Mouse (Mus musculus): ENCODE data around the gene Ano1.
A peak's percentile ranks its signal among the peaks of the same experiment; 100 is the strongest.

Gene Ano1

GRCm38 (mm10) chr7:144751833-144752232 is at the start of gene Ano1:
Gene Ano1, minus strand, starts transcription at chr7:144751974.
- peak; percentile 58 for DNase-seq

GRCm38 (mm10) chr7:144798471-144798870 is 46.7 kb upstream of the Ano1 start:
- DNase-seq = peak; percentile 9

DNA sequence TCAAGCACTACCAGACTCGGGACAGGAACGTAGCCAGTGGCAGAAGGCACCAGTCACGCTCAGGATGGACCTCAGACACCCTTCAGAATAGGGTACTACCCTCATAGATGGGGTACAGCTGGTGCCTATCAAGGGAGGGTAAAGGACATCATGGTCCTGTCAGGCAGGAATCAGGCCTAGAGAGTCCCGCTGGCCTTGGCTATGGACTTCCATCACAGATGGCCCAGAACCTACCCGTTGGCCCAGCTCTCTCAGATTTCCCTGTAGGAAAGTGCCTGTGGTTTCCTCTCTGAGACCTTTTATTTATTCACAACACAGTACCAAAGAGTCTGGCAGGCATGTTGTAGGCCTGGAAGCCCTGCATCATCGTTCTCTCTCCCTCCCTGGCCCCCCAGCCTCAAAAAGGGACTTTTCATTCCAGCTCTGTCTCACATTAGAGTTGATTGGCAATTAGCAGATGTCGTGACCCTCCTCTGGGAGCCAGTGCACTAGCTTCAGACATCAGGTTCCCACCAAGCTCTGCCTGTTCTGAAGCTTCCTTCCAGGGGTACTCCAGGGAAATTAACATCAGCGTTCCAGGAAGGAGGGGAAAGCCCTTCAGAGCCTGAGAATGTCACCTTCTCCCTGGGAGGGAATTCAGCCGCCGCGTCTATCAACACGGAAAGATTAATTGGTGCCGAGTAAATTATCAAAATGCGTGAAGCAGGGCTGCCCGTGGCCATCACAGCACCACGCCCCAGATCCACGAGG is 45.4 kb upstream of the Ano1 start:
- DNase-seq = no peak

GRCm38 (mm10) chr7:144795976-144796474 is 44.3 kb upstream of the Ano1 start:
- no peak for DNase-seq

GRCm38 (mm10) chr7:144793296-144793695 is 41.5 kb upstream of the Ano1 start:
- DNase-seq = no peak

DNA sequence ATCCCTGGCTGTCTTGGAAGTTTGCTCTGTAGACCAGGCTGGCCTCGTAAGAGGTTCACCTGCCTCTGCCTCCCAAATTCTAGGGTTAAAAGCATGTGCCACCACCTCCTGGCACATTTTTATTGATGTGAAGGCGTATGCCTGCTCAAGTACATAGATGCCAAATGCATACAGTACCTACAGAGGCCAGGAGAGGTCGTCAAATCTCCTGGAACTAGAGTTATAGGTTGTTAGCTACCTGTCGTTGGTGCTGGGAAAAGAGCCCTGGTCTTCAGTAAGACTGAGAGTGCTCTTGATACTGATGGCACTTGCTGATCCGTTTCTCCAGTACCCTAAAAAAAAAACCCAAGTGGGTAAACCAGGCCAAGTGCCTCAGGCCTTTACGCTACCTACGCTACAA is 39.7 kb upstream of the Ano1 start:
- DNase-seq = no peak

DNA sequence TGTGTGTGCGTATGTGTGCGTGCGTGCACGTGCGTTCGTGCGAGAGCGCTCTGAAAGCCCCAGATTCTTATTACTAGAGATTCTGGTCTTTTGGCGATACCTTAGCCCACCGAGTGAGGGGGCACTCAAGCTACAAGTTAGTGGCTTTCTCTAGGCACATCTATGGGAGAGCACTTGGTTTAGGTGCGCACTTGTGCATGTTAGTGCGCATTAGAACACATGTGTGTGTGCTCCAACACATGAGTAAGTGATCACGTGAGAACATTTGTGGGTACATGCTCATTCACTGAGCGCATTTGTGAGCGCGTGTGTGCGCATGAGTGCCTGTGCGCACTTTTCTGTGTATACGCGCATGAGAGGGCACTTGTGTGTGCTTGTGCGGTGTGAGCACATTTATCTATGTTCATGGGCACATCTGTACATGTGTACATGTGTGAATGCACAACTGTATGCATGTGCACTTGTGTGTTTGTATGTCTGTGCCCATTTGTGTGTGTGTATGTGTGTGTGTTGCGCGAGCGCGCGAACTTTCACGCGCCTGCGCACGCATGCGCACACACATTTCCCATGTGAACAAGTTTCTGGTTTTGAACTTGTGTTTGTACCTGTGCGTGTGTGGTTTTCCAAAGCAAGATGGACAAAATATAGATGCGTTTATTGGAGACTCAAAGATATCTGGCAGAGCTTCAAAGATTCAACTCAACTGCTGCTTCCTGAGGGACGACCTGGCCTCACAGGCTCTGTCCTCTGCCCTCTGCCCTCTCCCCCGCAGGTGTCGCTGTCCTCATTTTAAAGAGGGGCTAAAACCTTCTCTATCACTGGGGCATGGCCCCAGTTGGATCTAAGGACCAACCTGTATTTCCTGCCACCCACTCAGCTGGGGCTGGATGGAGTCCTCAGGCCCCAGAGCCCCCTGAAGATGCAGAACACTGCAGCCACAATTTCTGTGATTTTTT is 38.1 kb upstream of the Ano1 start:
- DNase-seq = no peak

- DNase-seq = no peak
Measured at GRCm38 (mm10) chr7:144788631-144789030, 36.9 kb upstream of the Ano1 start.

DNA sequence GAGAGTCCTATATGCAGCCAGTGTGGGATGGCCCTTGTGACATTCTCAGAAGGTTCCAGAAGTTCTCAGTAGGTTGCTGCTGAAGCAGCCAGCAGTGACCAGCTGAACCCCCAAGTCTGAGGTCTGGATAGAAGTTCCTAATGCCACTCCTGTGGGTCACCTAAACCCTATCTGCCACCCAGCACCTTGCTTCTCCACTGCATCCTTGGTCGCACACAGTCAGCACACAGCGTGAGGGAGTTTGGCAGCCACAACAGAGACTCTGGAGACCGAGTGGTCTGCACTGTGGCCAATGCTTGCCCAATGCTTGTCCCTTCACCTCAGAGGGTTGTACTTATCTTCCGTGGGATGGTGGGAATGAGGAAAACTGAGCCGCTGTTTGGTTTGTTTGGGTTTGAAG is 35.7 kb upstream of the Ano1 start:
- no peak for DNase-seq

DNA sequence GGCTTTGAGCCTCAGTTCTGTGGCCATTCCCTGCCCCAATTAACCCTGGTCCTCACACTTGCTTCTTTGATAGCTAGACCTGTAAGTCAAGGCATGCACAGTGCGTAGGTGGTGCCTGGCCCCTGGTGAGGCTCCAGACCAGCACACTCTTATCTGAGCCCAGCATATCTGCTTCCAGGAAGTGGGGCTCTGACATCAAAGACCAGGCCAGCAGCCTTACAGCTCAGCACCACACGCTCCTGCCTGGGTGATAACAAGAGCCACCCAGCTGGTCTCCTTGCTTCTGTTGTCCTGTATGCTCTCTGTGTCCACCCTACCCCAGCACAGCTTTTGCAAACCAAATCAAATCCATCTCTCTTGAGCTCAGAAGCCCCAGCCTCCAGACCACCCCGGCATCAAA is 34.8 kb upstream of the Ano1 start:
- no peak for DNase-seq

- no peak for DNase-seq
Measured at GRCm38 (mm10) chr7:144784176-144784575, 32.4 kb upstream of the Ano1 start.

- no peak for DNase-seq
Measured at GRCm38 (mm10) chr7:144782402-144782801, 30.6 kb upstream of the Ano1 start.

GRCm38 (mm10) chr7:144781337-144781736 is 29.6 kb upstream of the Ano1 start:
- peak; percentile 17 for DNase-seq

DNA sequence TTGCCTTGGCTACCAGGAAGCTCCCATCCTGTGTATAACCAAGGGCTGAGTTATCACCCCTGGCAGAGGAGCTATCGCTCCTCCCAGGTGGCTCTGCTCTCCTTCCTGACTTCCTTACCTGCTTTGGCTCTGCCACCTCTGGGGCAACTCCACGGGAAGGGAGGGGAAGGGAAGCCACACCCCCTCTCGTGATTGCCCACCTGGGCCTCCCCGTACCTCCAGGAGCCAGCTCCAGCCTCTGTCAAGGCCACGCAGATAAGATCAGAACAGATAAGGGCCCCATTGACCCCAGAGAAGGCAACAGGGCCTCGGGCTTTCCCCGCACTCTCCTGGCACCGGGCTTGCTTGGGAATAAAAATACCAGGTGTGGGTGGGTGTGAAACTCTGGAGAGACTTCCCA is 28.4 kb upstream of the Ano1 start:
- no peak for DNase-seq

GRCm38 (mm10) chr7:144779691-144780090 is 27.9 kb upstream of the Ano1 start:
- no peak for DNase-seq

DNA sequence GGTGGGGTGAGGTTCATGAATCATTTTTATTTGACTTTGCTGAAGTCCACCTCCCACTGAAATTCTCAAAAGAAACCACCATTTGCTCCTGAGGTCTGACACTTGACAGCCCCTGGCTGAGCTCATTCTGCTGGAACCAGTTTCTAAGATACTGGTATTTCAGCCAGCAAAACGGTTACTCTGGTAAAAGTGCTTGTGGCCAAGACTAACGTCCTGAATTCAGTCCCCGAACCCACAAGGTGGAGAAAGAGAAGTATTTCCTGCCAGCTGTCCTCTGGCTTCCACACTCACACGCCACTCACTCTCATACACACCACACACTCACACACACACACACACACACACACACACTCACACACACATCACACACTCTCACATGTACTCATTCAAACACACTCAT is 26.0 kb upstream of the Ano1 start:
- DNase-seq = no peak

- DNase-seq = peak; percentile 93
Measured at GRCm38 (mm10) chr7:144775804-144776447, 24.2 kb upstream of the Ano1 start.

- peak; percentile 14 for DNase-seq
Measured at GRCm38 (mm10) chr7:144775214-144775613, 23.4 kb upstream of the Ano1 start.

- no peak for DNase-seq
Measured at GRCm38 (mm10) chr7:144774283-144774682, 22.5 kb upstream of the Ano1 start.

GRCm38 (mm10) chr7:144770116-144770515 is 18.3 kb upstream of the Ano1 start:
- peak; percentile 17 for DNase-seq

DNA sequence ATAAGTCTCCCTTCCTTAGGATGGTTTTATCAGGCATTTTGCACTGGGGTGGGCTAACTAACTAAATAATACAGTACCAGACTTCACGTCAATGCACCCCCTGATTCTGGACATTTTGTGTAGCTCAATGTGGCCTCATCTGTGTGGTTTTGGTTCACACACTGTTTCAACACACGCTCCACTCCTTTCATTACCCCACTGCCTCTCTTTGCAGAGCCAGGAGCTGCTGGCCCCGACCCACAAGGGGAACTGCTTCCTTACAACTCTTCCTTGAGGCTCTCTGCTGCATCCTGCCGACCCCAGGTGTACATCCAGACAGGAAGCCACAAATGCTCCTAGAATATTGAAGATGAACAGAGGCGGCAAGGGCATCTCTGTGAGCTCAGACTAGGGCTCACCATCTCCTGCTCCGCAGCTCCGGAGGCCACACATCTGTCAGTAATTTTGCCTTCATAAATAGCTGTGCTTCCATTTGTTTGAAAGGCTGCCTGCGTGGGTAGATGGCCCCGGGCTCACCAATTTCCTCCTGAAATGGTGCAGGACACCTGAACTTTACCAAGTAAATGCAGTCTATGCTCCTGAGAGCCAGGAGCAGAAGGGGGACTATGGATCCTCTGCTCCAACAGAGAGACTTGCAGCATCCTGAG is 17.8 kb upstream of the Ano1 start:
- DNase-seq = no peak

- no peak for DNase-seq
Measured at GRCm38 (mm10) chr7:144768845-144769244, 17.1 kb upstream of the Ano1 start.

All from lung, postnatal 36 days (tissue).